Comparison of ENCODE assay signal across 21 mouse cellular contexts in the genomic region with DNA sequence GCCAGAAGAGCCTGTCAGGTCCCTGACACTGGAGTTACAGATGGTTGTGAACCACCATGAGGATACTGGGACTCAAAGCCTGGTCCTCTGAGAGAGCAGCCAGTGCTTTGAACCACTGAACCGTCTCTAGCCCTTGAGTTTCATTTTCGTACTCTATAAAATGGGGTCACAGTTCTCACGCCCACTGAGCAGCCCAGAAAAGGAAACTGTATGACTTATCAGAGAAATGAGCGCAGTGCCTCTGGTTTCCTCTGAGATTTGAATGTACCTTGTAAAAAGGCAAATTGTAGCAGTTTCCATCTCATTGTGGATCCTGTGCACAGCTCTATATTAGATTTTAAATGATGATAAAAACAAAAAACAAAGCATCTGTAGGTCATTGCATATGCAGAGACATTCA.
DNase-seq lines count a peak whose midpoint lies in the region; ATAC-seq and TF ChIP-seq lines count a peak whose summit lies in the region.
"Had no signal": no experiment of that assay in that cellular context is flagged by ENCODE, and none has a peak within 500 bp of the region (broad histone marks: within the 10 kb centered on the region; RNA-seq: fewer than 3 reads in every experiment).

No protein-coding gene starts in this region.

- whole genome bisulfite sequencing in spleen, adult 2 months = 30% methylated on average over 4 of the region's 4 CpGs
- 70% methylated on average over 4 of the region's 4 CpGs for WGBS in lung, postnatal 0 days

- TF ChIP-seq EP300 in lung, postnatal 0 days (IDR thresholded peaks at IDR 0.05) = no peak

- no peaks in the 10 kb centered on the region for H3K36me3 ChIP-seq in spleen, adult 2 months (ENCODE audit: control insufficient read depth, insufficient read depth, low read length)
- no peaks in the 10 kb centered on the region for H3K36me3 ChIP-seq in splenic B cell, adult 2 months (ENCODE audit: control insufficient read depth, insufficient read depth, low read length, poor library complexity, severe bottlenecking)
- H3K36me3 ChIP-seq in lung, postnatal 0 days (ENCODE audit: insufficient read depth, low read length) = no peaks in the 10 kb centered on the region
- H3K36me3 ChIP-seq: embryonic facial prominence, embryonic 10.5 days; embryonic facial prominence, embryonic 13.5 days; forebrain, embryonic 12.5 days; forebrain, embryonic 15.5 days; G1E; heart, embryonic 10.5 days; heart, embryonic 13.5 days; hindbrain, embryonic 12.5 days; hindbrain, embryonic 15.5 days had no signal

- intact Hi-C loops in gastrocnemius, postnatal 36 days (cut with DNase I) = loop anchor here (2.0 to 5.0 kb wide), 2 partner anchors 164 to 247 kb away; no protein-coding TSS in a partner anchor

- no peaks in the 10 kb centered on the region for H3K27me3 ChIP-seq in spleen, adult 2 months (ENCODE audit: control insufficient read depth, insufficient read depth, low read length)
- no peaks in the 10 kb centered on the region for H3K27me3 ChIP-seq in splenic B cell, adult 2 months (ENCODE audit: control insufficient read depth, insufficient read depth, low read length, poor library complexity, severe bottlenecking)
- H3K27me3 ChIP-seq in lung, postnatal 0 days (replicated peaks; ENCODE audit: insufficient read depth, low read length) = no peaks in the 10 kb centered on the region
- H3K27me3 ChIP-seq: CH12.LX; embryonic facial prominence, embryonic 13.5 days; forebrain, embryonic 12.5 days; forebrain, embryonic 15.5 days; hindbrain, embryonic 12.5 days; hindbrain, embryonic 15.5 days had no signal

- peak; percentile 14 to 33 for DNase-seq in spleen, adult 2 months (ENCODE audit: low read depth in 1 of 2, low spot score in 2 of 2)
- DNase-seq in spleen, postnatal 14 days (ENCODE audit: low spot score in 2 of 2) = no peak
- peak; percentile 57 for DNase-seq in CD4-positive, CD25-positive, alpha-beta regulatory T cell, adult 2 months (ENCODE audit: low read depth, low spot score)
- DNase-seq in induced T-regulatory cell, adult 2 months (ENCODE audit: low read depth) = peak; percentile 71
- DNase-seq in splenic B cell, adult 2 months (ENCODE audit: low read depth, low spot score) = peak; percentile 64
- no peak for DNase-seq in gastrocnemius, postnatal 36 days
- DNase-seq in kidney, postnatal 10 days = no peak
- DNase-seq in lung, postnatal 0 days (ENCODE audit: low spot score) = no peak
- DNase-seq: gastrocnemius, postnatal 25 days had no signal

- TF ChIP-seq CTCF in spleen, adult 2 months (IDR thresholded peaks at IDR 0.05; ENCODE audit: extremely low read depth, insufficient read depth, insufficient read length, insufficient replicate concordance) = no peak
- TF ChIP-seq CTCF in lung, postnatal 0 days (IDR thresholded peaks at IDR 0.05) = no peak

- no peak overlapping the region for H3K4me2 ChIP-seq in lung, postnatal 0 days (replicated peaks; ENCODE audit: low read depth, low read length)
- H3K4me2 ChIP-seq: embryonic facial prominence, embryonic 13.5 days; forebrain, embryonic 12.5 days; forebrain, embryonic 15.5 days; heart, embryonic 13.5 days; hindbrain, embryonic 12.5 days; hindbrain, embryonic 15.5 days had no signal

- no peak overlapping the region for H3K4me3 ChIP-seq in spleen, adult 2 months (ENCODE audit: extremely low read depth, insufficient read depth, insufficient read length)
- H3K4me3 ChIP-seq in lung, postnatal 0 days (ENCODE audit: low read depth, low read length) = no peak overlapping the region
- H3K4me3 ChIP-seq: embryonic facial prominence, embryonic 10.5 days; embryonic facial prominence, embryonic 13.5 days; erythroblast, embryonic 14.5 days; forebrain, embryonic 12.5 days; forebrain, embryonic 15.5 days; heart, adult 2 months; heart, embryonic 10.5 days; heart, embryonic 13.5 days; hindbrain, embryonic 12.5 days; hindbrain, embryonic 15.5 days had no signal

- TF ChIP-seq POLR2A in spleen, adult 2 months (IDR thresholded peaks at IDR 0.05; ENCODE audit: low read depth, low read length) = no peak

- peak overlapping the region; percentile 63 for H3K27ac ChIP-seq in spleen, adult 2 months (ENCODE audit: insufficient read depth, low read length)
- H3K27ac ChIP-seq in lung, postnatal 0 days (ENCODE audit: low read length) = no peak overlapping the region
- H3K27ac ChIP-seq: embryonic facial prominence, embryonic 10.5 days; embryonic facial prominence, embryonic 13.5 days; forebrain, embryonic 12.5 days; forebrain, embryonic 15.5 days; heart, adult 2 months; heart, embryonic 10.5 days; heart, embryonic 13.5 days; hindbrain, embryonic 12.5 days; hindbrain, embryonic 15.5 days had no signal

- no peaks in the 10 kb centered on the region for H3K9me3 ChIP-seq in lung, postnatal 0 days (ENCODE audit: low read length)
- H3K9me3 ChIP-seq: embryonic facial prominence, embryonic 10.5 days; embryonic facial prominence, embryonic 13.5 days; forebrain, embryonic 12.5 days; forebrain, embryonic 15.5 days; G1E; heart, embryonic 10.5 days; heart, embryonic 13.5 days; hindbrain, embryonic 12.5 days; hindbrain, embryonic 15.5 days had no signal

- H3K4me1 ChIP-seq in spleen, adult 2 months (ENCODE audit: control insufficient read depth, insufficient read depth, insufficient read length) = peaks cover 2% of the 10 kb centered on the region; the same call in 1 of the 2 replicates
- peaks cover 4% of the 10 kb centered on the region; the same call in 1 of the 2 replicates for H3K4me1 ChIP-seq in lung, postnatal 0 days (ENCODE audit: insufficient read depth, low read depth, low read length)

- no peak overlapping the region for H3K9ac ChIP-seq in lung, postnatal 0 days (replicated peaks; ENCODE audit: low read depth)
- H3K9ac ChIP-seq: embryonic facial prominence, embryonic 13.5 days; forebrain, embryonic 12.5 days; forebrain, embryonic 15.5 days; heart, embryonic 13.5 days; hindbrain, embryonic 12.5 days; hindbrain, embryonic 15.5 days had no signal

- ATAC-seq in lung, postnatal 0 days = no peak

Comparison
In these comparisons a context has a peak if more than half of its experiments do, and no peak if none do; other contexts are left out.
1. DNase-seq: peak in spleen, adult 2 months (2 of 2), CD4-positive, CD25-positive, alpha-beta regulatory T cell, adult 2 months (single experiment), induced T-regulatory cell, adult 2 months (single experiment) and splenic B cell, adult 2 months (single experiment); none in spleen, postnatal 14 days (0 of 2), gastrocnemius, postnatal 36 days (0 of 2), kidney, postnatal 10 days (single experiment) and lung, postnatal 0 days (single experiment).